Comparison of ENCODE assay signal across 9 mouse cellular contexts in the genomic region with DNA sequence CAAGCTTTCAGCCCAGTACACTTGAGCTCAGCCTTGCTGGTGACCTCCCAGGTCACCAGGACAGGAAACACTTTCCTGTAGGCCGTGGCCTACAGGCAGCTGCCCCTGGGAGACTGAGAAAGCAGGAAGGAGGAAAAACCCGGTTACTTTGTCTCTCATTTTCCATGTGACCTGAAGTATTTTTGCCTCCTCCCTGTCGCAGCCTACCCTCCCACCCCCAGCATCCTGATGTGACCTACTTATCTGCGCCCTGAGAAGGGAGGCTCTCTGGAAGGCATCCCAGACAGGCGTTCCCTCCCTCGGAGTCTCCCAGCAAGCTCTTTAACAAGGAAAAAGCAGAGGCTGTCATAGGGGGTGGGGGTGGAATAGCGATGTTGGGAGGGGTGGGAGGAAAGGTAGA. TPM values are rescaled to one million over a fixed set of nuclear protein-coding genes. Genes with fewer than 3 reads are reported as not detected.
DNase-seq lines count a peak whose midpoint lies in the region; ATAC-seq and TF ChIP-seq lines count a peak whose summit lies in the region.
"Had no signal": no experiment of that assay in that cellular context is flagged by ENCODE, and none has a peak within 500 bp of the region (broad histone marks: within the 10 kb centered on the region; RNA-seq: fewer than 3 reads in every experiment).

No protein-coding gene starts in this region.

- no peaks in the 10 kb centered on the region for H3K36me3 ChIP-seq in embryonic facial prominence, embryonic 13.5 days
- no peaks in the 10 kb centered on the region for H3K36me3 ChIP-seq in heart, embryonic 13.5 days
- H3K36me3 ChIP-seq in thymus, adult 2 months (ENCODE audit: control insufficient read depth, insufficient read depth, low read length): no peaks in the 10 kb centered on the region
- no peaks in the 10 kb centered on the region for H3K36me3 ChIP-seq in midbrain, embryonic 14.5 days (ENCODE audit: control insufficient read depth, insufficient read depth, low read length)
- H3K36me3 ChIP-seq: lung, embryonic 15.5 days had no signal

- no peak for TF ChIP-seq CTCF in thymus, adult 2 months (IDR thresholded peaks at IDR 0.05; ENCODE audit: borderline replicate concordance, control insufficient read depth, extremely low read depth, insufficient read depth, low read length, poor library complexity)

- H3K27ac ChIP-seq in embryonic facial prominence, embryonic 13.5 days: peak overlapping the region; percentile 44; the same call in 1 of the 2 replicates
- H3K27ac ChIP-seq in heart, embryonic 13.5 days (replicated peaks): peak overlapping the region; percentile 72
- H3K27ac ChIP-seq in thymus, adult 2 months (ENCODE audit: control insufficient read depth, insufficient read depth, low read length): no peak overlapping the region
- no peak overlapping the region for H3K27ac ChIP-seq in midbrain, embryonic 14.5 days (replicated peaks; ENCODE audit: low read depth, low read length)
- H3K27ac ChIP-seq: lung, embryonic 15.5 days had no signal

- WGBS in embryonic facial prominence, embryonic 13.5 days: 16% methylated on average over 7 of the region's 7 CpGs
- WGBS in heart, embryonic 13.5 days: 4% methylated on average over 7 of the region's 7 CpGs
- 78% methylated on average over 7 of the region's 7 CpGs for WGBS in thymus, adult 2 months
- WGBS in midbrain, embryonic 14.5 days: 42% methylated on average over 7 of the region's 7 CpGs

- no peaks in the 10 kb centered on the region for H3K9me3 ChIP-seq in embryonic facial prominence, embryonic 13.5 days
- no peaks in the 10 kb centered on the region for H3K9me3 ChIP-seq in heart, embryonic 13.5 days
- no peaks in the 10 kb centered on the region for H3K9me3 ChIP-seq in midbrain, embryonic 14.5 days (ENCODE audit: control insufficient read depth, low read length)
- H3K9me3 ChIP-seq: lung, embryonic 15.5 days had no signal

- 0 out of 2 replicates have a peak overlapping the region, but pooled peaks have one; percentile 32 for H3K9ac ChIP-seq in embryonic facial prominence, embryonic 13.5 days
- peak overlapping the region; percentile 48 for H3K9ac ChIP-seq in heart, embryonic 13.5 days
- no peak overlapping the region for H3K9ac ChIP-seq in midbrain, embryonic 14.5 days (replicated peaks; ENCODE audit: low read length)
- H3K9ac ChIP-seq: lung, embryonic 15.5 days had no signal

- H3K4me1 ChIP-seq in embryonic facial prominence, embryonic 13.5 days: peaks cover 35% of the 10 kb centered on the region
- H3K4me1 ChIP-seq in heart, embryonic 13.5 days: peaks cover 60% of the 10 kb centered on the region
- H3K4me1 ChIP-seq in thymus, adult 2 months (replicated peaks; ENCODE audit: control insufficient read depth, insufficient read depth, low read length): peaks cover 21% of the 10 kb centered on the region
- peaks cover 9% of the 10 kb centered on the region; the same call in 1 of the 2 replicates for H3K4me1 ChIP-seq in midbrain, embryonic 14.5 days (ENCODE audit: control insufficient read depth, insufficient read depth, low read length)

- TF ChIP-seq POLR2A in thymus, adult 2 months (IDR thresholded peaks at IDR 0.05; ENCODE audit: control insufficient read depth, extremely low read depth, insufficient read depth, low read length, poor library complexity): no peak

- H3K27me3 ChIP-seq in embryonic facial prominence, embryonic 13.5 days: no peaks in the 10 kb centered on the region
- no peaks in the 10 kb centered on the region for H3K27me3 ChIP-seq in heart, embryonic 13.5 days (replicated peaks)
- H3K27me3 ChIP-seq in thymus, adult 2 months (ENCODE audit: control insufficient read depth, insufficient read depth, low read length): no peaks in the 10 kb centered on the region
- no peaks in the 10 kb centered on the region for H3K27me3 ChIP-seq in midbrain, embryonic 14.5 days (ENCODE audit: control insufficient read depth, insufficient read depth, low read length)
- H3K27me3 ChIP-seq: lung, embryonic 15.5 days had no signal

- H3K4me2 ChIP-seq in embryonic facial prominence, embryonic 13.5 days: no peak overlapping the region
- peak overlapping the region; percentile 18; the same call in 1 of the 2 replicates for H3K4me2 ChIP-seq in heart, embryonic 13.5 days
- no peak overlapping the region for H3K4me2 ChIP-seq in midbrain, embryonic 14.5 days (ENCODE audit: low read length)
- H3K4me2 ChIP-seq: lung, embryonic 15.5 days had no signal

- no peak for ATAC-seq in embryonic facial prominence, embryonic 13.5 days (ENCODE audit: insufficient number of reproducible peaks, insufficient read depth, low FRiP score, low TSS enrichment, low read depth)
- ATAC-seq in heart, embryonic 13.5 days (ENCODE audit: extremely low read depth, insufficient number of reproducible peaks, low FRiP score, low TSS enrichment): no peak
- no peak for ATAC-seq in midbrain, embryonic 14.5 days (ENCODE audit: low FRiP score, low TSS enrichment)

- DNase-seq in urinary bladder, postnatal 25 days (ENCODE audit: low spot score): peak; percentile 35
- DNase-seq in urinary bladder, adult 2 months (ENCODE audit: low spot score): no peak
- peak; percentile 67 to 82 for DNase-seq in left cerebral cortex, adult 18-20 months (ENCODE audit: low spot score in 2 of 2)
- peak; percentile 68 for DNase-seq in ovary, postnatal 36 days (ENCODE audit: low spot score)
- DNase-seq in thymus, adult 2 months: no peak
- DNase-seq in midbrain, embryonic 14.5 days: no peak

- no peak overlapping the region for H3K4me3 ChIP-seq in embryonic facial prominence, embryonic 13.5 days
- H3K4me3 ChIP-seq in heart, embryonic 13.5 days: no peak overlapping the region
- H3K4me3 ChIP-seq in thymus, adult 2 months (ENCODE audit: control insufficient read depth, insufficient read depth, low read length): no peak overlapping the region
- H3K4me3 ChIP-seq in midbrain, embryonic 14.5 days (replicated peaks; ENCODE audit: low read depth, low read length): no peak overlapping the region
- H3K4me3 ChIP-seq: lung, embryonic 15.5 days had no signal

RNA-seq across cellular contexts. Expression of gene Ninj2, which starts 16.0 kb away (rescaled TPM):
- 0.10 TPM in 1 of 2 replicates, not detected in the other for polyA plus RNA-seq in urinary bladder, adult 2 months (2012; rRNA removed)
- polyA plus RNA-seq in embryonic facial prominence, embryonic 13.5 days (2015; fragmentation: Nextera tagmentation; extraction: Ambion mirVana): not detected in 2 replicates
- not detected in 2 replicates for polyA plus RNA-seq in heart, embryonic 13.5 days (2015; fragmentation: Nextera tagmentation; extraction: Ambion mirVana)
- under 1 TPM; 0.42 to 0.63 TPM for total RNA-seq in left cerebral cortex, adult 18-20 months (2021)
- polyA plus RNA-seq in thymus, adult 2 months (2012; rRNA removed): 0.26 and 0.33 TPM in 2 replicates
- polyA plus RNA-seq in midbrain, embryonic 14.5 days (2014; fragmentation: Nextera tagmentation; extraction: Ambion mirVana): not detected in 2 replicates

Comparison
In these comparisons a context has a peak if more than half of its experiments do, and no peak if none do; other contexts are left out.
1. DNase-seq: peak in urinary bladder, postnatal 25 days (single experiment), left cerebral cortex, adult 18-20 months (2 of 2) and ovary, postnatal 36 days (single experiment); none in urinary bladder, adult 2 months (single experiment), thymus, adult 2 months (single experiment) and midbrain, embryonic 14.5 days (single experiment).
2. H3K27ac ChIP-seq: peak in embryonic facial prominence, embryonic 13.5 days (single experiment) and heart, embryonic 13.5 days (single experiment); none in thymus, adult 2 months (single experiment) and midbrain, embryonic 14.5 days (single experiment).